Mouse (Mus musculus) megakaryocyte, embryonic 14.5 days (primary cell): ENCODE results near the gene Ncoa7.

Experiments used
- FLI1 ChIP-seq: IDR thresholded peaks from 2 replicates; pipeline ENCODE4 v1.6.1; 2012; ENCODE audit warnings: low read length, inconsistent platforms, mixed read lengths
- GATA1 ChIP-seq: IDR thresholded peaks from 3 replicates; pipeline ENCODE4 v1.6.1; 2012; ENCODE audit warnings: mixed read lengths, low read length, inconsistent platforms, borderline replicate concordance

DNA sequence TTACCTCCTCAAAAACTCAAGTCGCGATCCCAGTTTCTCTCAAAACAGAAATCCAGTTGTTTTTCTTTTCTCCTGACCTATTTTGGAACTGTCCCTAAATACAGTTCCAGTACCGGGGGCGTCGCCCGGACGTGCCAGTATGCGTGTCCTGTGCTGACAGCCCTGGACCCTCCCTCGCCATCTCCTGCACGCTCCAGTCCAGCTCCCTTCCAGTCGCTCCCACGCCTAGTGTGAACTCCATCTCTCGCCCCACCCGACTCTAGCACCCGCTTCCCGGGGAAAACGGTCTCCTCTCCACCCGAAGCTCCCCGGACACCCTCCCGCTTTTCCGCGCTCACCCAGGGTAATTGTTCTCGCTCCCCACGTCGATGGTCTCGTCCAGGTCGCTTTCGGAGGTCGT is 39.1 kb upstream of the Ncoa7 start:
- TF ChIP-seq GATA1 (no peak), FLI1 (no peak)
